ENCODE assay signal across 8 mouse cellular contexts in the genomic region with DNA sequence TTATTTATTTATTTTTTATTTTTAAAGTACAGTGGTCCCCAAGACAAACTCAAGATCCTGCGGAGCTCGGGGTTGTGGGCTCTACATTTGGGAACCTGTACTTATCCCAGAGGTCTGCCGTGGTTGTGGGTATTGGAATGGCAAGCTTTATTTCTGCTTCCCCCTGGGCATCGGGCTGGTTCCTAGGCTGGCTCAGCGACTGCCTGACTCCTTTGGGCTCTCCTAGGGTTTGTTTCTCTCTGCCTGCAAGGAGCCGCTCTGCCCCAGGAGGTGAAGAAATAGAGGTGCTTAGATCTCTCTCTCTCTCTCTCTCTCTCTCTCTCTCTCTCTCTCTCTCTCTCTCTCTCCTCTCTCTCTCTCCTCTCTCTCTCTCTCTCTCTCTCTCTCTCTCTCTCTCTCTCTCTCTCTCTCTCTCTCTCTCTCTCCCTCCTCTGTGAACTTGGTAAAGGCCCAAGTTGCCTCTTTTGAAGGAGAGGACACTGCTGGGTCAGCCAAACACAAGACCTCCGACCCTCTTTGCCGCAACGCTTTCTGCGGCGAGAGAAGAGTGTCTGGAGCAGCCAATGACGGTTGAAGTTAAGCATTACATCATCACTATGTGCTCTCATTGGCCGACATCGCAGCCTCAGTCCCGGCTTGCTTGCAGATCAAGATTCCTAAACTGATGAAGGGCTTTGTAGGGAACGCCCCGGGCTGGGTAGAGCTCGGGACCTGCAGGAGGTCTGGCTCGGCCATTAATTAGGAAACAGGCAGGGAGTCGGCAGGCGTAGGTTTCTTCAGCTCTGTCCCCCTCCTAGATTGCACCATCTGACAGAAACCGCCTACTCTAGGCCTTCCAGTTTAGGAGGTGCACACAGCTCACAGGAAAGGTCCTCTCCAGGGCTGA. TPM values are rescaled to one million over a fixed set of nuclear protein-coding genes. Genes with fewer than 3 reads are reported as not detected.
DNase-seq lines count a peak whose midpoint lies in the region; ATAC-seq and TF ChIP-seq lines count a peak whose summit lies in the region.

No protein-coding gene starts in this region.

- peak overlapping the region; percentile 49 for H3K9ac ChIP-seq in heart, embryonic 14.5 days (ENCODE audit: low read length)
- H3K9ac ChIP-seq in kidney, embryonic 16.5 days (replicated peaks; ENCODE audit: low read length): 0 out of 2 replicates have a peak overlapping the region, but pooled peaks have one; percentile 4
- 0 out of 2 replicates have a peak overlapping the region, but pooled peaks have one; percentile 3 for H3K9ac ChIP-seq in midbrain, postnatal 0 days (replicated peaks; ENCODE audit: low read length, poor library complexity, severe bottlenecking)

- H3K36me3 ChIP-seq in testis, adult 2 months (ENCODE audit: control insufficient read depth, insufficient read depth, low read length): no peaks in the 10 kb centered on the region
- H3K36me3 ChIP-seq in heart, embryonic 14.5 days (ENCODE audit: control insufficient read depth, insufficient read depth, low read length): no peaks in the 10 kb centered on the region
- no peaks in the 10 kb centered on the region for H3K36me3 ChIP-seq in kidney, embryonic 16.5 days (ENCODE audit: insufficient read depth, low read length)
- H3K36me3 ChIP-seq in midbrain, postnatal 0 days (ENCODE audit: insufficient read depth, low read length): no peaks in the 10 kb centered on the region

- ATAC-seq in heart, embryonic 14.5 days (ENCODE audit: insufficient number of reproducible peaks, insufficient read depth, low FRiP score, low read depth): no peak; the same call in 1 of the 2 replicates
- ATAC-seq in kidney, embryonic 16.5 days (ENCODE audit: low FRiP score, low TSS enrichment): peak; percentile 92
- ATAC-seq in midbrain, postnatal 0 days (ENCODE audit: low FRiP score): peak; percentile 92

- 11% methylated on average over 22 of the region's 22 CpGs for WGBS in heart, embryonic 14.5 days
- WGBS in kidney, embryonic 16.5 days: 14% methylated on average over 22 of the region's 22 CpGs
- 6% methylated on average over 22 of the region's 22 CpGs for WGBS in midbrain, postnatal 0 days

- no peak for TF ChIP-seq CTCF in testis, adult 2 months (IDR thresholded peaks at IDR 0.05; ENCODE audit: control insufficient read depth, insufficient read depth, insufficient replicate concordance, low read depth, low read length)
- TF ChIP-seq CTCF in midbrain, postnatal 0 days (IDR thresholded peaks at IDR 0.05): peak; percentile 18; the same call in 1 of the 2 replicates

- H3K27ac ChIP-seq in testis, adult 2 months (ENCODE audit: control insufficient read depth, insufficient read depth, low read depth, low read length): no peak overlapping the region
- H3K27ac ChIP-seq in heart, embryonic 14.5 days (replicated peaks in 1 of 2; ENCODE audit: control insufficient read depth in 1 of 2, insufficient read depth in 1 of 2, low read depth in 2 of 2, low read length in 2 of 2): no peak overlapping the region
- no peak overlapping the region for H3K27ac ChIP-seq in kidney, embryonic 16.5 days (ENCODE audit: low read length)
- H3K27ac ChIP-seq in midbrain, postnatal 0 days (ENCODE audit: low read depth, low read length): peak overlapping the region; percentile 73

- no peaks in the 10 kb centered on the region for H3K9me3 ChIP-seq in heart, embryonic 14.5 days (ENCODE audit: control insufficient read depth, low read length)
- H3K9me3 ChIP-seq in kidney, embryonic 16.5 days (ENCODE audit: low read length): no peaks in the 10 kb centered on the region
- no peaks in the 10 kb centered on the region for H3K9me3 ChIP-seq in midbrain, postnatal 0 days (ENCODE audit: low read length)

- H3K27me3 ChIP-seq in testis, adult 2 months (ENCODE audit: control insufficient read depth, insufficient read depth, low read length): no peaks in the 10 kb centered on the region
- no peaks in the 10 kb centered on the region for H3K27me3 ChIP-seq in heart, embryonic 14.5 days (ENCODE audit: control insufficient read depth, insufficient read depth, low read length)
- no peaks in the 10 kb centered on the region for H3K27me3 ChIP-seq in kidney, embryonic 16.5 days (ENCODE audit: insufficient read depth, low read length)
- no peaks in the 10 kb centered on the region for H3K27me3 ChIP-seq in midbrain, postnatal 0 days (ENCODE audit: insufficient read depth, low read length)

- peak overlapping the region; percentile 46 for H3K4me3 ChIP-seq in testis, adult 2 months (ENCODE audit: control insufficient read depth, low read depth, low read length)
- H3K4me3 ChIP-seq in heart, embryonic 14.5 days (ENCODE audit: control insufficient read depth in 1 of 2, insufficient read depth in 1 of 2, low read depth in 1 of 2, low read length in 2 of 2): peak overlapping the region; percentile 25 to 34
- peak overlapping the region; percentile 29 for H3K4me3 ChIP-seq in kidney, embryonic 16.5 days (ENCODE audit: low read length)
- no peak overlapping the region for H3K4me3 ChIP-seq in midbrain, postnatal 0 days (ENCODE audit: low read depth, low read length)

- peaks cover 15% of the 10 kb centered on the region for H3K4me1 ChIP-seq in testis, adult 2 months (ENCODE audit: control insufficient read depth, insufficient read depth, low read length)
- peaks cover 0 to 2% of the 10 kb centered on the region in 2 experiments; a peak in 1 of 4 replicates for H3K4me1 ChIP-seq in heart, embryonic 14.5 days (ENCODE audit: control insufficient read depth in 2 of 2, insufficient read depth in 2 of 2, low read length in 2 of 2)
- no peaks in the 10 kb centered on the region for H3K4me1 ChIP-seq in kidney, embryonic 16.5 days (ENCODE audit: insufficient read depth, low read length)
- peaks cover 10% of the 10 kb centered on the region for H3K4me1 ChIP-seq in midbrain, postnatal 0 days (ENCODE audit: insufficient read depth, low read length)

- TF ChIP-seq POLR2A in testis, adult 2 months (IDR thresholded peaks at IDR 0.05; ENCODE audit: control insufficient read depth, low read depth, low read length): peak; percentile 45; the same call in 1 of the 2 replicates

- peak overlapping the region; percentile 63 for H3K4me2 ChIP-seq in heart, embryonic 14.5 days (ENCODE audit: low read length)
- peak overlapping the region; percentile 45 for H3K4me2 ChIP-seq in kidney, embryonic 16.5 days (replicated peaks; ENCODE audit: low read depth, low read length)
- H3K4me2 ChIP-seq in midbrain, postnatal 0 days (ENCODE audit: low read depth, low read length, poor library complexity, severe bottlenecking): peak overlapping the region; percentile 27

- no peak for DNase-seq in testis, postnatal 10 days (ENCODE audit: low spot score)
- DNase-seq in fibroblast of lung, adult 2 months (ENCODE audit: low read depth): peak; percentile 19
- DNase-seq in liver: peak; percentile 43
- peak; percentile 94 for DNase-seq in midbrain, postnatal 0 days (ENCODE audit: low spot score)
- peak; percentile 69 for DNase-seq in testis, postnatal 14 days (ENCODE audit: low spot score)

RNA-seq across cellular contexts. Expression of a gene that starts 42.9 kb away (rescaled TPM):
- polyA plus RNA-seq in testis, adult 2 months (2012; rRNA removed): 331 and 365 TPM in 2 replicates
- 749 and 783 TPM in 2 replicates for polyA plus RNA-seq in heart, embryonic 14.5 days (2014; fragmentation: Nextera tagmentation; extraction: Ambion mirVana)
- 1,160 and 1,207 TPM in 2 replicates for polyA plus RNA-seq in kidney, embryonic 16.5 days (2015; fragmentation: Nextera tagmentation; extraction: Ambion mirVana)
- total RNA-seq in midbrain, postnatal 0 days (2014; rRNA removed): 1,086 and 1,419 TPM in 2 replicates
- polyA plus RNA-seq in midbrain, postnatal 0 days (2015; fragmentation: Nextera tagmentation; extraction: Ambion mirVana): 4,369 and 4,581 TPM in 2 replicates
